Mouse (Mus musculus) olfactory bulb, adult 2 months (tissue): ENCODE measurements around the gene 2900026A02Rik. TPM values are rescaled to one million over a fixed set of nuclear protein-coding genes. Genes with fewer than 3 reads are reported as not detected.

ENCODE experiments used
- H3K27ac ChIP-seq: fragments of 200-500 bp; 2 replicates; pipeline ENCODE4 v1.5.1; 2012; ENCODE audit warnings: low read depth, low read length; ENCODE audit not compliant: insufficient read depth
- H3K4me1 ChIP-seq: fragments of 200-500 bp; 2 replicates; pipeline ENCODE4 v1.6.1; 2012; ENCODE audit warnings: low read length; ENCODE audit not compliant: control insufficient read depth, insufficient read depth
- H3K4me3 ChIP-seq: fragments of 200-500 bp; 2 replicates; pipeline ENCODE4 v1.5.1; 2012; ENCODE audit warnings: mild to moderate bottlenecking, low read depth, low read length, moderate library complexity; ENCODE audit not compliant: insufficient read depth
- CTCF ChIP-seq: fragments of 200-500 bp; IDR thresholded peaks from 2 replicates; pipeline ENCODE4 v1.5.1; 2012; ENCODE audit warnings: low read depth, mild to moderate bottlenecking, low read length, moderate library complexity; ENCODE audit not compliant: insufficient read depth
- POLR2A ChIP-seq: fragments of 200-500 bp; IDR thresholded peaks from 2 replicates; pipeline ENCODE4 v1.6.1; 2012; ENCODE audit warnings: mild to moderate bottlenecking, low read depth, low read length, moderate library complexity; ENCODE audit not compliant: insufficient read depth
- WGBS: fragments of 180-500 bp; shearing (Covaris S2); methylation state at CpG from one replicate; pipeline ENCODE4 v1.1.7; 2018; 5-methylcytosine and 5-hydroxymethylcytosine counted together
- polyA plus RNA-seq: library from polyadenylated mRNA; stranded (reverse); fragments of >200 nt; gene quantifications from 2 replicates; pipeline ENCODE4 v1.2.4, GENCODE M21; 2012; ENCODE audit warnings: low replicate concordance; ENCODE audit not compliant: missing spikeins, insufficient read depth, insufficient read length

The 2900026A02Rik gene
- polyA plus RNA-seq, 1 experiment = not detected

DNA sequence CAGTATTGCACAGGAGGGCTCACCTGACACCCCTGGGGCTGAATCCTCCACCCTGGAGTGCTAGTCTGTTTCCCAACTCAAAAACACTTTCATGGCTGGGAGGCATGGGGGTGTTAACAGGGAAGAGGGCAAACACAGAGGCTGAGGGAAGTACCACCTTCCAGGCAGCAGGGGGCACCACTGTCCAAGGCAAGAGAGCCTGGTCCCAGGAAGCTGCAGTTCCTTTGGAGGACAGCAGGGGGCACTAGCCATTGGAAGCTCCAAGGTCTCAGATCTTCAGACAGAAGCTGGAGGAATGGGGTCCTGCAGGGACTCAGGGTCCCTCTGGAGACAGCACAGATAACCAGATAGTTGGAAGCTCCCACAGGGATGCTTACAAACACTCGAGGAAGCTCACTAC, 121.5 kb downstream of the 2900026A02Rik start:
- TF ChIP-seq POLR2A (no peak), CTCF (peak; percentile 100)
- WGBS = 21% methylated on average over 1 of the region's 1 CpGs
- Histone ChIP-seq H3K4me3 (no peak overlapping the region), H3K4me1 (peaks cover 15% of the 10 kb centered on the region), H3K27ac (no peak overlapping the region)

DNA sequence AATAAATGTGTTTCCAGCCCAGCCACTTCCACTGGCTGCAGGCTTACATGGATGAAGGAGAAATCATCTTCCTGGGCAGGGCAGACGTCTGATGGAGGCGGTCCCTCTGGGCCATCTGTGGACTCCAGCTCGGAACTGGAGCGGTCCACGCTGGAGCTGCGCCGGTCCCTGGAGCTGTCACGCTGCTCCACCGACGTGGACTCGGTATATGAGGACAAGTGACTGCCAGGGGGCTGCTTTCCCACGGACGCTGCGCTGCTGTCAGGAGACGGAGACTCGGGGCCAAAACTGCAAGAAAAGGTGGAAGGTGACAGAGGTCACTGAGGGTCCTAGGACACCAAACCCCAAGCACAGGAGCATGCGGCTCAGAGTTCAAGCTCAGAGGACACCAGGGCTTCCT, 123.5 kb downstream of the 2900026A02Rik start:
- Histone ChIP-seq H3K27ac (no peak overlapping the region), H3K4me1 (peaks cover 5% of the 10 kb centered on the region), H3K4me3 (no peak overlapping the region)
- WGBS = 91% methylated on average over 17 of the region's 17 CpGs
- TF ChIP-seq CTCF (no peak), POLR2A (no peak)

DNA sequence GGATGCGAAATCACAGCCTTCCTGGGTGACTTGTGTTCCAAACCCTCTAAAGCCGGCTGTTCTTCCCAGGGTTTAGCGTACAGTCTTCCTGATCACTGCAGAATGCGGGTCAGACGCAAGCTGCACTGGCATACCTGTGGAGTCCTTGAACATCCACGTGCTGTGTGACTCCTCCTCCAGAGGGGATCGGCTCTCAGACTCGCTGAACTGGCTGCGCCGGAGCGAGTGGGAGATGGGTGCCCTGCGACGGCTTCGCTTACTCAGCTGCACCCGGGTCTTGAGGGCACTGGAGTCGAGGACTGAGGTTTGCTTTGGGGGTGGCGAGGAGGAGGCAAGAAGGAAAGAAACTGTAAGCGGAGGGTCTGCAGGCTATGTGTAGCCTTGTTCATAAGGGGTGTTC, 125.6 kb downstream of the 2900026A02Rik start:
- no peak for TF ChIP-seq CTCF
- no peak overlapping the region for H3K4me3 ChIP-seq
- 92% methylated on average over 18 of the region's 18 CpGs for WGBS
- no peak overlapping the region for H3K27ac ChIP-seq
- H3K4me1 ChIP-seq = no peaks in the 10 kb centered on the region

DNA sequence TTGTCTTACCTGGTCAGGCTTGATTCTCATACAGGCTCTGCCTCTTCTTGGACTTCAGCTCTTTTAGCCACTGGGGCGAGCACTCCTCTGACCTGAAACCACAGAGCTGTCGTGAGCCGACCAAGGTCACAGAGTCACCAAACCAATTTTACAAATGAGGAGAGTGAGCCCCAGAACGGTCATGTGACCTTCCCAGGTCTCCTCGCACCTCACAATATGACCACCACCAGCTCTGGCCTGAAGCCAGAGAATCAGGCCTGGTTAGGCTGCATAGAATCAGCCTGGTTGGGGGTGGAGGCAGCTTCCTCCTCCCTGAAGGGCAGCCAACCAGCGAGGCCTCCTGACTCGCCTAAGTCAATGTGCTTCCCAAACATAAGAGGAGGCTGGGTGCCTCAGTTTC, 128.6 kb downstream of the 2900026A02Rik start:
- H3K4me1 ChIP-seq = no peaks in the 10 kb centered on the region
- 75% methylated on average over 7 of the region's 7 CpGs for WGBS
- H3K4me3 ChIP-seq = no peak overlapping the region
- TF ChIP-seq POLR2A = no peak
- TF ChIP-seq CTCF = no peak
- H3K27ac ChIP-seq = no peak overlapping the region

DNA sequence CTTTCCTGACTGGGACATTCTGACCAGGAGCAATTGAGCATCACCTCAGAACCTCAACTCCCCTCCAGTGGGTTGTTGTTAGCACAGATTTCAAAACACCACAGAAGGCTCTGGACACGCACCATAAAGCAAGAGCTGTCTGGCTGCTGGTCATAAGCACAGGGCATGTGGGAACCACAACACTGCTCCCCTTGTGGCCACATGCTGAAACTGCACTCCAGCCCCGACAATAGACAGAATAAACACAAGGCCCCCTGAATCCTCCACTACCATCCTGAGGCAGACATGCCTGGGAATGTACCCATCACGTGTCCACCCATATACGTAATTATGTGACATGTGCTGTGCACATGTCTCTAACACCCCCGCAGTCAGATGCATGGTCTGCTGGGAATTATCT, 129.9 kb downstream of the 2900026A02Rik start:
- TF ChIP-seq CTCF = peak; percentile 39; the same call in 1 of the 2 replicates
- no peak for TF ChIP-seq POLR2A
- WGBS = 55% methylated on average over 5 of the region's 5 CpGs
- no peak overlapping the region for H3K27ac ChIP-seq
- no peak overlapping the region for H3K4me3 ChIP-seq
- no peaks in the 10 kb centered on the region for H3K4me1 ChIP-seq

DNA sequence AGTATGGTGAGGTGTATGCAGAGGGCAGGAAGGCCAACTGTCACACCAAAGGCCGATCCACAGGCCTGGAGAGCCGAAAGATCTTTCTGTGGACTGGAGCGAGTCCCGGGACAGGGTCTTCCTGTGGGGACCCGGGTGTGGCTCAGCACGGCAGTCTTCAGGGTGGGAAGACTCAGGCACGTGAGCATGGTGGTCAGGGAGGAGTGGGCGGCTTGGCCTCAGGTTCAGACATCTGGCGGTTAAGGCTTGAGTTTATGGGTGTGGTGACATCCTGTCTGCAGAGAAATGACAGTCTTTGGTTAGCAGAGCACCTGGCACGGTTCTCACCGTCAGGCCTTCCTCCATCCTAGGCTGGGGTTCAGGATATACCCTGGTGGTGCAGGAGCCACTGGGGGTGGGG, 130.3 kb downstream of the 2900026A02Rik start:
- Histone ChIP-seq H3K27ac (no peak overlapping the region), H3K4me3 (no peak overlapping the region), H3K4me1 (no peaks in the 10 kb centered on the region)
- TF ChIP-seq POLR2A (no peak), CTCF (no peak)
- 94% methylated on average over 11 of the region's 11 CpGs for WGBS

DNA sequence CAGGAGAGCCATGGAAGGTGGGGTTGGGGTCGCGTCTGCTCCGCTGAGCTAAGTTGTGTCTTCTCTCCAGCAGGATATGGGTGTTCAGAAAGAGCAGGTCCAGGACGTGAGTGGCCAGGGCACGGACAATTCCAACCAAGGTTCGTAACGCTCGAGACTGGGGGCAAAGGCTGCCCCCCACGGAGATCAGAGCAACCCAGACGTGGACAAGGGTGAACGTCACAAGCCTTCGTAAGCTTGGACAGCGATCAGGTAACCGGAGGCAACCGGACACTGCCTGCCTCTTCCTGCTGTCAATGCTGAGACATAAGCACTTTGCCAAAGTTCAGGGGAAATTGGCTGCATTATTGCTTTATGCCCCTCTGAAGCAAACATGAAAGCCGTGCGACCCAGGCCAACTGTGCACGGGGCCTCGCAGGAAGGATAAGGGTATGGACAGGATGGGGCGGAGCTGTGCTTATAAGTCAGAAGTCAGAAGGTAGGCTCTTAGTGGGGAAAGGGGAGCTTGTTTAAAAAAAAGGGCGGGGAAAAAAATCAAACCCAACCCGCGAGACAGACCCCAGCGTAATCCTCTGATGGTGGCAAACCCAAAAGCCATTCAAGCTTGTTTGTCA, 130.9 kb downstream of the 2900026A02Rik start:
- TF ChIP-seq CTCF (no peak), POLR2A (no peak)
- no peak overlapping the region for H3K4me3 ChIP-seq
- no peaks in the 10 kb centered on the region for H3K4me1 ChIP-seq
- no peak overlapping the region for H3K27ac ChIP-seq
- 92% methylated on average over 24 of the region's 24 CpGs for WGBS

DNA sequence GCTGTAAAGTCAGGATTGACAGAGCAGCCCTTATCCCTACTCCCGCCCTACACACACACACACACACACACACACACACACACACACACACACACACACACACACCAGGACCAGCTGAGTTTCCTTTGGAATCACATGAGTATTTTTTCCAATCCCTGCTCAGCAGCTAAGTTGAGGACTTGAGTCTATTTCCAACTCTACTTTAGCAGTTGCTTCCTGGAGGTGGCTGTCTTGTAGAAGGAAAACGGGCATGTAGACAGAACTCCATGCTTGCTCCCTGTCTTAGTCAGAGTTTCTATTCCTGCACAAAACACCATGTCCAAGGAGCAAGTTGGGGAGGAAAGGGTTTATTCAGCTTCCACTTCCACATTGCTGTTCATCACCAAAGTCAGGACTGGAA, 133.6 kb downstream of the 2900026A02Rik start:
- Histone ChIP-seq H3K4me1 (peaks cover 5% of the 10 kb centered on the region), H3K4me3 (no peak overlapping the region), H3K27ac (no peak overlapping the region)
- TF ChIP-seq CTCF = no peak
- no peak for TF ChIP-seq POLR2A
- WGBS = 77% methylated on average over 2 of the region's 2 CpGs

DNA sequence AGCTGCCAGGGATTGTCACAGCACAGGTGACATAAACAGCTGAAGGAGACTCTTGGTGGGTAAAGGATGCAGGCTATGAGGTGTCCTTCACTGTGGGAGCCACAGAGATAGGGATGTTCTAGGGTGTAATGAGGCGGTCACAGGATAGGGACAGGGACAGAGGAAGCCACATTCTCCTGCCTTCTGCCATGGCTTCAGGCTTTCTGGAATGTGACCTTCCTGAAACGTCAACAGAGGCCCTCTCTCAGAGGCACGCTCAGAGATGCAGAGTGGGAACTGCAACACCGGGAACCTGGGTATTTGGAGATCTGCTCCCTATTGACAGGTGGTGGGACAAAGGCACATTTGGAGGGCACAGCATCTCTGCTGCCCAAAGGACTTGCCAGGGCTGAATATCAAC, 134.0 kb downstream of the 2900026A02Rik start:
- Histone ChIP-seq H3K4me3 (no peak overlapping the region), H3K4me1 (peaks cover 5% of the 10 kb centered on the region), H3K27ac (no peak overlapping the region)
- 82% methylated on average over 4 of the region's 4 CpGs for WGBS
- TF ChIP-seq CTCF = no peak
- no peak for TF ChIP-seq POLR2A

DNA sequence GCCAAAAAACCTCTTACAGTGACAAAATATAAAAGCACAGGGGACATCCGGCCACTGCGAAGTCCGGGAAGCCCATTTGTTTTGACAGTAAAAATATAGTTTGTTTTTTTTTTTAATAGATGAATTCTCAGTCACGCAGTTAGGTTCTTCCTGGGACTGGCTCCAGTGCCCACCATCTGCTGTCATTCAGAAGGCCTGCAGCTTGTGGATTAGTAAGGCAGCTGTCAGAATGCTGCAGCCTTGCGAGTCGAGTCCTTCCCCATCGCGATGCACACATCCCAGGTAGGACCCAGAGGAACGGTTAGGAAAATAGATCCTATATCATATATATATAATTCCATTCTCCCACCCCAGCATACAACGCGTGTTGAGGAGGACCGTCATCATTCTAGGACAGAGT, 134.6 kb downstream of the 2900026A02Rik start:
- no peak overlapping the region for H3K27ac ChIP-seq
- 70% methylated on average over 12 of the region's 12 CpGs for WGBS

More for the DNA sequence above, 134.6 kb downstream of the 2900026A02Rik start:
- Histone ChIP-seq H3K4me1 (peaks cover 5% of the 10 kb centered on the region), H3K4me3 (no peak overlapping the region)
- TF ChIP-seq POLR2A (no peak), CTCF (no peak)
